10 mouse cellular contexts compared by ENCODE assay signal in genomic region chrX:102159778-102160177, GRCm38 (mm10). TPM values are rescaled to one million over a fixed set of nuclear protein-coding genes. Genes with fewer than 3 reads are reported as not detected.
A peak's percentile ranks its signal among the peaks of the same experiment; 100 is the strongest.
DNase-seq lines count a peak whose midpoint lies in the region; ATAC-seq and TF ChIP-seq lines count a peak whose summit lies in the region.
"Had no signal": no experiment of that assay in that cellular context is flagged by ENCODE, and none has a peak within 500 bp of the region (broad histone marks: within the 10 kb centered on the region; RNA-seq: fewer than 3 reads in every experiment).

No protein-coding gene starts in this region.

- peaks cover 3% of the 10 kb centered on the region; the same call in 1 of the 2 replicates for H3K4me1 ChIP-seq in midbrain, embryonic 10.5 days
- no peaks in the 10 kb centered on the region for H3K4me1 ChIP-seq in midbrain, embryonic 13.5 days (replicated peaks)
- no peaks in the 10 kb centered on the region; the same call in 1 of the 2 replicates for H3K4me1 ChIP-seq in bone marrow, adult 2 months (ENCODE audit: control insufficient read depth, insufficient read depth, low read length)
- peaks cover 12% of the 10 kb centered on the region for H3K4me1 ChIP-seq in liver, embryonic 13.5 days (replicated peaks)
- H3K4me1 ChIP-seq in thymus, adult 2 months (replicated peaks; ENCODE audit: control insufficient read depth, insufficient read depth, low read length) = peaks cover 3% of the 10 kb centered on the region

- H3K36me3 ChIP-seq in midbrain, embryonic 10.5 days = no peaks in the 10 kb centered on the region
- no peaks in the 10 kb centered on the region for H3K36me3 ChIP-seq in midbrain, embryonic 13.5 days
- no peaks in the 10 kb centered on the region for H3K36me3 ChIP-seq in liver, embryonic 13.5 days
- H3K36me3 ChIP-seq in thymus, adult 2 months (ENCODE audit: control insufficient read depth, insufficient read depth, low read length) = no peaks in the 10 kb centered on the region
- H3K36me3 ChIP-seq: G1E; liver, embryonic 15.5 days had no signal

- no peak overlapping the region for H3K9ac ChIP-seq in midbrain, embryonic 13.5 days (replicated peaks)
- H3K9ac ChIP-seq in liver, embryonic 13.5 days = no peak overlapping the region
- H3K9ac ChIP-seq: liver, embryonic 15.5 days had no signal

- peak; percentile 9 to 37 for DNase-seq in cerebellum, postnatal 14 days
- DNase-seq in cerebellum, adult 9-11 months = no peak
- DNase-seq in midbrain, embryonic 10.5 days (ENCODE audit: low spot score) = peak; percentile 15
- peak; percentile 20 for DNase-seq in liver, embryonic 13.5 days
- peak; percentile 49 for DNase-seq in thymus, adult 2 months
- no peak for DNase-seq in left cerebral cortex, adult 8-10 months (ENCODE audit: low spot score in 2 of 2)

- 50% methylated on average over 2 of the region's 2 CpGs for WGBS in midbrain, embryonic 10.5 days
- WGBS in midbrain, embryonic 13.5 days = 47% methylated on average over 2 of the region's 2 CpGs
- WGBS in bone marrow, adult 2 months = 84% methylated on average over 2 of the region's 2 CpGs
- WGBS in liver, embryonic 13.5 days (ENCODE audit: insufficient replicate concordance) = 59% methylated on average over 2 of the region's 2 CpGs
- WGBS in thymus, adult 2 months = 96% methylated on average over 2 of the region's 2 CpGs

- peaks cover 8% of the 10 kb centered on the region; the same call in 1 of the 2 replicates for H3K27me3 ChIP-seq in midbrain, embryonic 10.5 days (ENCODE audit: low read depth, poor library complexity, severe bottlenecking)
- no peaks in the 10 kb centered on the region for H3K27me3 ChIP-seq in midbrain, embryonic 13.5 days
- no peaks in the 10 kb centered on the region for H3K27me3 ChIP-seq in liver, embryonic 13.5 days
- H3K27me3 ChIP-seq in thymus, adult 2 months (ENCODE audit: control insufficient read depth, insufficient read depth, low read length) = no peaks in the 10 kb centered on the region
- H3K27me3 ChIP-seq: liver, embryonic 15.5 days had no signal

- H3K4me2 ChIP-seq in midbrain, embryonic 13.5 days (replicated peaks) = no peak overlapping the region
- H3K4me2 ChIP-seq in liver, embryonic 13.5 days = no peak overlapping the region
- H3K4me2 ChIP-seq: liver, embryonic 15.5 days had no signal

- H3K27ac ChIP-seq in midbrain, embryonic 10.5 days (replicated peaks) = no peak overlapping the region
- no peak overlapping the region for H3K27ac ChIP-seq in midbrain, embryonic 13.5 days
- no peak overlapping the region for H3K27ac ChIP-seq in bone marrow, adult 2 months (ENCODE audit: control insufficient read depth, insufficient read depth, low read depth, low read length, poor library complexity)
- no peak overlapping the region for H3K27ac ChIP-seq in liver, embryonic 13.5 days
- H3K27ac ChIP-seq in thymus, adult 2 months (ENCODE audit: control insufficient read depth, insufficient read depth, low read length) = no peak overlapping the region
- H3K27ac ChIP-seq: liver, embryonic 15.5 days had no signal

- H3K4me3 ChIP-seq in midbrain, embryonic 10.5 days = no peak overlapping the region
- H3K4me3 ChIP-seq in midbrain, embryonic 13.5 days (replicated peaks) = no peak overlapping the region
- no peak overlapping the region for H3K4me3 ChIP-seq in bone marrow, adult 2 months (replicated peaks; ENCODE audit: control insufficient read depth, low read depth, low read length)
- no peak overlapping the region for H3K4me3 ChIP-seq in liver, embryonic 13.5 days (replicated peaks)
- no peak overlapping the region for H3K4me3 ChIP-seq in thymus, adult 2 months (ENCODE audit: control insufficient read depth, insufficient read depth, low read length)
- H3K4me3 ChIP-seq: liver, embryonic 15.5 days had no signal

- peak; percentile 37; the same call in 1 of the 2 replicates for TF ChIP-seq CTCF in bone marrow, adult 2 months (IDR thresholded peaks at IDR 0.05; ENCODE audit: control insufficient read depth, insufficient read depth, low read length)
- peak; percentile 37; the same call in 1 of the 2 replicates for TF ChIP-seq CTCF in thymus, adult 2 months (IDR thresholded peaks at IDR 0.05; ENCODE audit: borderline replicate concordance, control insufficient read depth, extremely low read depth, insufficient read depth, low read length, poor library complexity)

- ATAC-seq in midbrain, embryonic 13.5 days = no peak
- no peak for ATAC-seq in liver, embryonic 13.5 days (ENCODE audit: low read depth)

- TF ChIP-seq POLR2A in bone marrow, adult 2 months (IDR thresholded peaks at IDR 0.05; ENCODE audit: borderline replicate concordance, control insufficient read depth, low read depth, low read length) = no peak
- no peak for TF ChIP-seq POLR2A in thymus, adult 2 months (IDR thresholded peaks at IDR 0.05; ENCODE audit: control insufficient read depth, extremely low read depth, insufficient read depth, low read length, poor library complexity)

- no peaks in the 10 kb centered on the region for H3K9me3 ChIP-seq in midbrain, embryonic 10.5 days (replicated peaks)
- no peaks in the 10 kb centered on the region for H3K9me3 ChIP-seq in midbrain, embryonic 13.5 days
- H3K9me3 ChIP-seq in liver, embryonic 13.5 days (replicated peaks) = no peaks in the 10 kb centered on the region
- H3K9me3 ChIP-seq: G1E; liver, embryonic 15.5 days had no signal

RNA-seq across cellular contexts. Expression of gene Ercc6l, which starts 2.9 kb away (rescaled TPM):
- polyA plus RNA-seq in midbrain, embryonic 10.5 days (2016; fragmentation: Nextera tagmentation; extraction: Ambion mirVana) = 21.2 and 22.9 TPM in 2 replicates
- polyA plus RNA-seq in midbrain, embryonic 13.5 days (2015; fragmentation: Nextera tagmentation; extraction: Ambion mirVana) = 4.1 and 4.6 TPM in 2 replicates
- 4.9 and 6.1 TPM in 2 replicates for polyA plus RNA-seq in bone marrow, adult 2 months (2011; ENCODE audit: insufficient read depth, insufficient read length, low replicate concordance, missing spikeins)
- polyA plus RNA-seq in liver, embryonic 13.5 days (2015; fragmentation: Nextera tagmentation; extraction: Ambion mirVana) = 11.9 and 16.2 TPM in 2 replicates
- 2.9 and 3.6 TPM in 2 replicates for polyA plus RNA-seq in thymus, adult 2 months (2012; rRNA removed)
- under 1 TPM; 0.11 to 0.32 (median 0.21) TPM for total RNA-seq in left cerebral cortex, adult 8-10 months (2022)

RNA-seq across cellular contexts. Expression of gene Rps4x, which starts 29.4 kb away (rescaled TPM):
- 581 and 680 TPM in 2 replicates for polyA plus RNA-seq in midbrain, embryonic 10.5 days (2016; fragmentation: Nextera tagmentation; extraction: Ambion mirVana)
- 453 and 455 TPM in 2 replicates for polyA plus RNA-seq in midbrain, embryonic 13.5 days (2015; fragmentation: Nextera tagmentation; extraction: Ambion mirVana)
- polyA plus RNA-seq in bone marrow, adult 2 months (2011; ENCODE audit: insufficient read depth, insufficient read length, low replicate concordance, missing spikeins) = 1,000 and 1,371 TPM in 2 replicates
- polyA plus RNA-seq in liver, embryonic 13.5 days (2015; fragmentation: Nextera tagmentation; extraction: Ambion mirVana) = 623 and 645 TPM in 2 replicates
- polyA plus RNA-seq in thymus, adult 2 months (2012; rRNA removed) = 580 and 621 TPM in 2 replicates
- total RNA-seq in left cerebral cortex, adult 8-10 months (2022) = 100 to 1,000 TPM; 466 to 552 (median 501) TPM

RNA-seq across cellular contexts. Expression of gene Pin4, which starts 40.5 kb away (rescaled TPM):
- 67.8 and 70.2 TPM in 2 replicates for polyA plus RNA-seq in midbrain, embryonic 10.5 days (2016; fragmentation: Nextera tagmentation; extraction: Ambion mirVana)
- polyA plus RNA-seq in midbrain, embryonic 13.5 days (2015; fragmentation: Nextera tagmentation; extraction: Ambion mirVana) = 83.7 and 93.5 TPM in 2 replicates
- polyA plus RNA-seq in bone marrow, adult 2 months (2011; ENCODE audit: insufficient read depth, insufficient read length, low replicate concordance, missing spikeins) = 22.4 and 31.1 TPM in 2 replicates
- polyA plus RNA-seq in liver, embryonic 13.5 days (2015; fragmentation: Nextera tagmentation; extraction: Ambion mirVana) = 51.4 and 58.1 TPM in 2 replicates
- 1.6 and 2.1 TPM in 2 replicates for polyA plus RNA-seq in thymus, adult 2 months (2012; rRNA removed)
- 10 to 100 TPM; 10.8 to 34.9 (median 21.6) TPM for total RNA-seq in left cerebral cortex, adult 8-10 months (2022)

Comparison
In these comparisons a context has a peak if more than half of its experiments do, and no peak if none do; other contexts are left out.
1. DNase-seq: peak in cerebellum, postnatal 14 days (2 of 2), midbrain, embryonic 10.5 days (single experiment), liver, embryonic 13.5 days (single experiment) and thymus, adult 2 months (single experiment); none in cerebellum, adult 9-11 months (single experiment) and left cerebral cortex, adult 8-10 months (0 of 2).